Mouse (Mus musculus): ENCODE results near the gene Pwwp2a. TPM values are rescaled to one million over a fixed set of nuclear protein-coding genes. Genes with fewer than 3 reads are reported as not detected.

Pwwp2a gene
- 10 to 100 TPM; 13.8 to 18.4 (median 15.7) TPM for total RNA-seq (2022)

- DNase-seq (ENCODE audit: low spot score) = peak; percentile 99
These were observed at the start of gene Pwwp2a for GRCm38 (mm10) chr11:43681472-43682414. Pwwp2a (plus strand) TSS chr11:43681998.

DNA sequence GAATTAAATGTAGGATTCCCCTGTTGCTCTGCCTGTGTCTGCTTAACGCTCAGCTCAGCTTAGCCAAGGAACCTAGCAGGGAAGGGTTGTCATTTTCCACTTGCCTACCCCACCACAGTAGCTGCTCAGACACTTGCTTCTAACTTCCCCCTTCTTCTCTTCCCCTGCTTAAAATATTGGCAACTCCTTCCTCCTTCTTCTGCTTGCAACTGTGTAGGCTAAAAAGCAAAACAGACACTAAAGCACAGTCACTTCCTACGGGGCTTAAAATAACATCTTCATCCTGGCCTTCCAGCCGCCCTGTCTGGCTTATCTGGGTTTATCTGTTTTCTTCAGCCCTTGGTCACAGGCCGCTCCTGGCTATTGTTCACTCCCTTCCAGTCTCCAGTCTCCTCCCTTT, 49.2 kb upstream of the Pwwp2a start:
- peak; percentile 34 for DNase-seq (ENCODE audit: low spot score)

DNA sequence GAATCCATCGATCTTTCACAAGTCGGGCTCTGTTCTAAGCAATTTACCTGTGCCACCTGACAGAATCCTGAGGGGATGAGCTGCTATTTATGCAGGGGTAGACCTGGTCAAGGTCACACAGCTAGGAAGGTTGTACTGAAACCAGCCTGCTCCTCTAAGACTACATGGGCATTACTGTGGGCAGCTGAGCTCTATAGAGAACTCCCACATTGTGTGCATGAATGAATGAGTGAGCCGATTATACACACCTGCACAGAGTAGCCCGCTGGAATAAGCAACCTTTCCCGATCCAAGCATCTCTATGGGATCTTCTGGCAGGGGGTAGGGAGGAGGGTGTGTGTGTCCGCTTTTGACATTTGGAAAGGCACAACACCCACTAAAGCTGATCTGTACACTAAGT, 48.6 kb upstream of the Pwwp2a start:
- DNase-seq (ENCODE audit: low spot score) = no peak

DNA sequence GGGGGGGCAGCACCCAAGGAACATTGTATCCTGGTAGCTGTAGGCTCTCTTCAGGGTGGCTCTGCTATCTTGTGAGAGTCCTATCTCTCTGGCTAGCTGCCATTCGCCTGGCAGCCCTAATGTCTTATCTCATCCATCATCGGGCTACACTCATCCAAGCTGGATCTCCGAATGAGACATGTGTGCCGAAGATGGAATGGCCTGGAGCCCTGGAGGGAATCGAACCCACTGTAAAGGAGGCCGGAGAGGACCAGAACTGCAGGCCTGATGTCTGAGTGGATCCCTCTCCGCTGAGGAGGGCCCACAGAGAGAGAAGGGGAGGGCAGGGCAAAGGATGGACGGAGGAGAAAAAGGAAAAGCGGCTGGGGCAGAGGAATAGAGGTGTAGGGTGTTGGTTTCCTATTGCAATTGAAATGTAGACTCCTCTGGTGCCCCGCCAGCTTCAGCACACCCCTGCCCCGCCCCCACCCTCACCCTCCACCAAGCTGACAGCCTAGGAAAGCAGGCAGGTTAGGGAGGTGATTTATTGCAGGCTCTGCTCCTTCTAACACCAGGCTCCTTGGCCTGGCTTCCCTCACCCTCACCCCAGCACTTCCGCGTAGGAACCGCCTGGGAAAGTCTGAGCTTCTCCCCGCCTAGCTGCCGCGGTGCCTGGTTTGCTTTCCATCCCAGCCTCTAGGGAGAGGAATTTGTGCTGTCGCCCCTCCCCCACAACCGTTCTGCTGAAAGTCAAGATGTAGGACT, 48.0 kb upstream of the Pwwp2a start:
- peak; percentile 81 for DNase-seq (ENCODE audit: low spot score)

DNA sequence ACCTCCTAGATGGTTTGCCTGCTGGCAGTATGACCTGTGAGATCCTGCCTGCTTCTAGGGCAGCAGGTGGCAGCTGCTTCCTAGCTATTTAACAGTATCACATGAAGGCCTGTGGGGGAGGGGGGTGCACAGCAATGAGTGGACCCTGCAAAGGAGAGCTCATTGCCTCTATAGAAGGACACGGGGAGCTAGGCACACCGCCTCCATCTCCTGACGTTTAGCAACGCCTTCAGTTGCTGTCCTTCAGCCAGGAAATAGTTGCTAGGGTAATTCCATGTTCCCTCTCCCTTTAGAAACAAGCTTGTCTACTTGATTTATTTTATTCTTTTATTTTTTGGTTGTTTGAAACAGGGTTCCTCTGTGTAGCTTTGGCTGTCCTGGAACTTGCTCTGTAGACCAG, 45.0 kb upstream of the Pwwp2a start:
- no peak for DNase-seq (ENCODE audit: low spot score)

DNA sequence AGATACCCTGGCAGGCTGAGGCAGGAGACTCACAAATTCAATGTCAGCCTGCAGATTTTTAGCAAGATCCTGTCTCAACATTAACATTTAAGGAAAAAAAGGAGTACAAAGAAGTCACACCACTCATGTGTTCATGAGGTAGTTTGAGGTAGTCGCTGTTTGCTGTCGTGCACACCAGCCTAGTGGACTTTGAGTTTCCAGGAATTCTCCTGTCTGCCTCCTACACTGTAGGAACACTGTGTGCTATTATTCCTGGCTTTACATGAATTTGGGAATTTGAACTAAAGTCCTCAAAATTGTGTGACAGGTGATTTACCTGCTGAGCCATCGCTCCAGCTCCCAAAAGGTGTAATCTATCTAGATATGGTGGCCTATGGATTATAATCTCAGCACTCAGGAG, 43.3 kb upstream of the Pwwp2a start:
- DNase-seq (ENCODE audit: low spot score) = no peak

- peak; percentile 31 for DNase-seq (ENCODE audit: low spot score)
These were observed 38.6 kb upstream of the Pwwp2a start for GRCm38 (mm10) chr11:43643180-43643591.

DNA sequence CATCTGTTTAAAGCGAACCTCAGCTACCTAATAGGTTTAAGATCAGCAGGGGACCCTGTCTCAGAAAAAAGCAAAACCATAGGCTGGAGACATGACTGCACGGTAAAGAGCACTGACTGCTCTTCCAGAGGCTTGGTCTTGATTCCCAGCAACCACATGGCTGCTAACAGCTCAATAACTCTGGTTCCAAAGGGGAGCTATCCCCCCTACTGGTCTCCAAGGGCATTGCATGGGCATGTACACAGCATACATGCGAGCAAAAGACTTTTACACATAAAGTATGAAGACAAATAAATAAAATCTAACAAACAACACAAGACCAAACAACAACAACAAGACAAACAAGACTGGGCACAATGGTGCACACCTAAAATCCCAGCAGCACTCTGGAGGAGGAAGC, 36.5 kb upstream of the Pwwp2a start:
- no peak for DNase-seq (ENCODE audit: low spot score)

GRCm38 (mm10) chr11:43653051-43653475, 28.7 kb upstream of the Pwwp2a start:
- DNase-seq (ENCODE audit: low spot score) = no peak

DNA sequence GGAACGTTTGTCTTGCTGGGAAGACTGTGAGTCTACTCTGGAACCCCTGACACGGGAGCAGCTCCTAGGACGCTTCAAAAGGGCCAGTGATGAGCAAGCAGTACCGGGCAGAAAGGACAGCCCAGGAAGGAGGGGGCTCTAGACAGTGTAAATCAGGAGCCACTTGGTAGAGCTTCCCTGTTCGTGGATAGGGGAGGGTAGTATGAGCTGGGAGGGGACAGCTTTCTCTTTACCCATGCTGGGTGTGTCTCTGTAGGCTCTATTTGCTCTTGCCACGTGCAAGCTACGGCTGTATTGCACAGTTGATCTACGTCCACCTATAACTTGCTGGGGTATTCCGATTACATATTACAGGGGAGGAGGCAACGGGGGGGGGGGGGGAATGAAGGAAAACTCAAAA, 25.3 kb upstream of the Pwwp2a start:
- no peak for DNase-seq (ENCODE audit: low spot score)

DNA sequence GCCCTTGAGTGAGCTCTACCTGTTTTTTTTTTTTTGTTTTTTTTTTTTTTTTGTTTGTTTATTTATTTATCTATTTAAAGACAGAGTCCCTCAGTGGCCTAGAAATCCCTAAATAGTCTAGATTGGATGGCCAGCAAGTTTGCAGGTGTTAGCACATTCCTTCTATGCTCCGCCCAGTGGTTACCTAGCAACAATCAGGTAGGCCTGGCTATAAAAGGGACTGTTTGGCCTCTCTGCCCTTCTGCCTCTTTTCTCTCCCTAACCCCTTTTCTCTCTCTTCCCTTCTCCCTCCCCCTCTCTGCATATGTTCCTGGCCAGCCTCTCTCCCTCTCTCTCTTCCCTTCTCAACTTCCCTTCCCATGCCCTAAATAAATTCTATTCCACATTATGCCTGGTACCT, 23.8 kb upstream of the Pwwp2a start:
- no peak for DNase-seq (ENCODE audit: low spot score)

DNA sequence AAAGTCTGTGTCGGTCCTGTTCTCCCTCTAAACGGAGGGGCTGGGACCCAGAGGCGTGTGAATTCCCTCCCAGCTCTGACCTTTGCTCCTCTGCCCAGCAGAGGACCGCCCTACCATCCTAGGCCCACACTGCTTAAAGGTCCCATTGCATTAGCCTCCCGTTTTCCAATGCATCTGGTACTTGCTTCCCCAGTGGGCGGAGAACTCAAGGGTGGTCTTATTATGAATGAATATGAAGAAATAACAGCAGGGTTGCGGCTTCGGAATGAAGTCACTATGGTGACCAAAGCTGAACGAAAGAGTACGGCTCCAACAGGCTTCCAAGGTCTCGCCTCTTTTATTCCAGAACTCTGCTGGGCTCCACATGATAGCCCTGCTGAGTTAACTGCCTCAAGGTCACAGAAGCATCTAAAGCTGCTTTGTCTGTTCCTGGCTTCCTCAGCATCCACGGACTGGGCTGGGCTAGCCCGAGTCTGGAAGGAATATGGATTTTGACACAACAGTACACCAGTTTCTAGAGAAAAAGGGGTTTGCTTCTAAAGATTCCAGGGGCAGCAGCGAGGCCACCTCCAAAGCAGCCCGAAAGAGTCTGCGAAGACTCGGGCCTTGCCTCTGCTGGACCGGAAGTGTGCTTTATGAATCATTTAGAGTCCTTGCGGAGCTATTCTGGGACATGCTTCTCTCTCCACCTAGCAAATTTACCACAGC, 14.6 kb upstream of the Pwwp2a start:
- DNase-seq (ENCODE audit: low spot score) = no peak

- DNase-seq (ENCODE audit: low spot score) = peak; percentile 30
These were observed 818 bp downstream of the Pwwp2a start for GRCm38 (mm10) chr11:43682415-43683217.

GRCm38 (mm10) chr11:43688850-43689249, 7.1 kb downstream of the Pwwp2a start:
- DNase-seq (ENCODE audit: low spot score) = no peak

DNA sequence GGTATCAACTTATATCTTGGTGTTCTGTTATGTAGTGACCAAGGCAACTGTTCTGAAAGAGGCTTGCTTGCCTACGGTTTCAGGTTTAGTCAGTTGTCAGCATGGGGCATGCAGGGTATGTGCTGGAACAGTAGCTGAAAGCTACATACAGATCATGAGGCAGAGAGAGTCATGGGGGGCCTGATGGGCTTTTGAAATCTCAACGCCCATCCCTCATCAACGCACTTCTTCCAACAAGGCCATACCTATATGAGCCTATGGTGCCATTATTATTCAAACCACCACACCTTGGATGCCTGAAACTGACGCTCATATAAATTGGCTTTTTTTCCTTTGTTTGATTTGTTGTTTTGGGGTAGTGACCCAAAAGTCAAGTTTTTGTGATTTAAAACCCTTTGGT, 14.8 kb downstream of the Pwwp2a start:
- no peak for DNase-seq (ENCODE audit: low spot score)

- DNase-seq (ENCODE audit: low spot score) = no peak
These were observed 16.8 kb downstream of the Pwwp2a start for GRCm38 (mm10) chr11:43698621-43699020.

DNA sequence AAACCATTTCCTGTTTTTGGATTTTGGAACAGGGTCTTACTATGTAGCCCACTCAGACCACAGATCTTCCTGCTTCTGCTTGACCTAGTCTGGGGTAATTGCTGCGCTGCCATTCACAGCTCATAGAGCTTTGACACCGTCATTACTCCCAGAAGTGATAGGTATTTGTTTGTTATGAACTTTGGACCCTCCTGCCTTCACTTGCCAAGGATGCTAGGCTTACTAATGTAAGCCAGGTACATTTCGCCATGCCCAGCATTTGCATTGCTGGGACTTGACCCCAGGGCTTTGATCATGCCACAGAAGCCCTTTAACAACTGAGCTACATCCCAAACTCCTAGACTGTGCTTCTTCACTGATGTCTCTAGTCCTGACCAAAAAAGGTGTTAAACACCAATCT, 18.5 kb downstream of the Pwwp2a start:
- no peak for DNase-seq (ENCODE audit: low spot score)

DNA sequence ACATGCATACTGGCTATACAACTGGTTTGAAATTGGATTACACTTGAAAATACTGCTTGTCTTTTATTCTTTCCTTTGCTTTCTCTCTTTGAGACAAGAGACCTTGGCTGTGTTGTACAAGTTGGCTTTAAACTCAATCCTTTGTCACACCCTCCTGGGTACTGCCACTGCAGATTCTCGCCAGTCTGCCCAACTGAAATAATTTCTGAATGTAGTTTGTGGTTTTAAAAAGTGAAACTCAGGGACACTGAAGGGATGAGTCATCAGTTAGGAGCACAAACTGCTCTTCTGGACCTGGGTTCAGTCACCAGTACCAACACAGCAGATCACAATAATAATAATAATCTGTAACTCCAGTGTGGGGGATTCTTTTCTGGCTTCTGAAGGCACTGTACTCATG, 21.8 kb downstream of the Pwwp2a start:
- DNase-seq (ENCODE audit: low spot score) = no peak

- no peak for DNase-seq (ENCODE audit: low spot score)
These were observed 24.0 kb downstream of the Pwwp2a start for GRCm38 (mm10) chr11:43705751-43706150.

- DNase-seq (ENCODE audit: low spot score) = no peak
These were observed 26.6 kb downstream of the Pwwp2a start for GRCm38 (mm10) chr11:43708409-43708808.

- no peak for DNase-seq (ENCODE audit: low spot score)
These were observed 30.4 kb downstream of the Pwwp2a start for GRCm38 (mm10) chr11:43712178-43712577.
